Mouse (Mus musculus): ENCODE data around the gene Vmn2r102. TPM values are rescaled to one million over a fixed set of nuclear protein-coding genes. Genes with fewer than 3 reads are reported as not detected.

The Vmn2r102 gene
- not detected in 2 replicates for polyA plus RNA-seq (2015; fragmentation: Nextera tagmentation; extraction: Ambion mirVana)

DNA sequence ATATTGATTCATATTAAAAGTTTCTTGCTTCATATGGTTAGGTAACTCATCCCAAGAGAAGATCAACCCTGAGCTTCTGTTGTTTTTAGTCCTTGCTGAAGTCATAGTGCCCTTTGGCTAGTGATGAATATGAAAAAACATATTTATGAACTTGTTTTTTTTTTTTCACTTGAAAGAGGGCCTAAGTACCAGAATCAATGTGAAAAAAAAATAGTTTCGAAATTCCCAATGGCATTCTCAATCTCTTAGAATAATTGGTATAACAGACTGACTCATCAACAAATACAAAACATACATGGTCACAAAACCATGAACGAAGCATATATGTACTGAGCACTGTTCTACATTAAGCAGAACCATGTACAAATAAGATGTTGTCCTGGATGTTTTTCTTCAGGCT is at the start of gene Vmn2r102:
Gene Vmn2r102, plus strand, starts transcription at position 301 of the 400 bp plus-strand sequence.
- Histone ChIP-seq H3K27me3 (replicated peaks) (no peaks in the 10 kb centered on the region), H3K9ac (no peak within 1 kb of the TSS), H3K4me1 (no peaks in the 10 kb centered on the region), H3K4me2 (no peak within 1 kb of the TSS), H3K27ac (no peak within 1 kb of the TSS), H3K36me3 (replicated peaks) (no peaks in the 10 kb centered on the region), H3K9me3 (0 out of 2 replicates have a peak, but pooled peaks cover 2% of the 10 kb centered on the region), H3K4me3 (no peak within 1 kb of the TSS)
- WGBS, result 65% methylated on average over 2 of the region's 2 CpGs
- no peak for ATAC-seq (replicated peaks)

DNA sequence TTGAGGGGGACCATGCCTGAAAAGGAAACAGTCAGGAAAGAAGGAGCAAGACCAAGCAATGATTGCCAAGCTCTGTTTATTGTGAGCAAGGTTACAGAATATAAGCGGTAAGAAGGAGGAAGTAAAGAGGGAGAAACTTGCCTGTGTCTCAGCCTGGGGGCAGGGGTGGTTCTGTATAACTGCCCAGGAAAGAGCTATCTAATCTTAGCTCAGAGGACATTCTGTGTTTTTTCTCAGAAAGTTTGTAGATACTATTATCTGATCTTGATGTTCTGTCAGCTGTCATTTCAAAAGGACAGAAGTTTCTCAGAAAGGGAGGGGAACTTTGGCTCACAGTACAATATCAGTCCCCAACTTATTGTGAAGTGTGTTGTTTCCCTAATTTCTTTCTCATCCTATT is 30.8 kb upstream of the Vmn2r102 start:
- ATAC-seq (replicated peaks), result no peak
- no peak overlapping the region for H3K4me3 ChIP-seq
- no peaks in the 10 kb centered on the region for H3K4me1 ChIP-seq
- H3K4me2 ChIP-seq, result no peak overlapping the region
- H3K27ac ChIP-seq, result no peak overlapping the region
- WGBS, result 91% methylated on average over 1 of the region's 1 CpGs
- H3K9me3 ChIP-seq, result peaks cover 28% of the 10 kb centered on the region
- H3K36me3 ChIP-seq (replicated peaks), result no peaks in the 10 kb centered on the region
- no peak overlapping the region for H3K9ac ChIP-seq
- H3K27me3 ChIP-seq (replicated peaks), result no peaks in the 10 kb centered on the region

GRCm38 (mm10) chr17:19658447-19658846 is 1.7 kb upstream of the Vmn2r102 start:
- H3K4me1 ChIP-seq, result no peaks in the 10 kb centered on the region
- H3K36me3 ChIP-seq (replicated peaks), result no peaks in the 10 kb centered on the region
- no peaks in the 10 kb centered on the region for H3K27me3 ChIP-seq (replicated peaks)
- WGBS, result 56% methylated on average over 3 of the region's 3 CpGs
- no peak overlapping the region for H3K27ac ChIP-seq
- H3K4me3 ChIP-seq, result no peak overlapping the region
- H3K4me2 ChIP-seq, result no peak overlapping the region
- no peak overlapping the region for H3K9ac ChIP-seq
- ATAC-seq (replicated peaks), result no peak
- 0 out of 2 replicates have a peak, but pooled peaks cover 2% of the 10 kb centered on the region for H3K9me3 ChIP-seq

GRCm38 (mm10) chr17:19692062-19692461 is 31.9 kb downstream of the Vmn2r102 start:
- no peaks in the 10 kb centered on the region for H3K4me1 ChIP-seq
- H3K27me3 ChIP-seq (replicated peaks), result no peaks in the 10 kb centered on the region
- H3K9ac ChIP-seq, result no peak overlapping the region
- H3K9me3 ChIP-seq, result peaks cover 15% of the 10 kb centered on the region
- no peak overlapping the region for H3K27ac ChIP-seq
- no peak overlapping the region for H3K4me2 ChIP-seq
- no peak for ATAC-seq (replicated peaks)
- no peak overlapping the region for H3K4me3 ChIP-seq
- H3K36me3 ChIP-seq (replicated peaks), result no peaks in the 10 kb centered on the region

Other genes starting within 250 kb of the Vmn2r102 start
- not detected in 2 replicates for gene Vmn2r100, start 155.6 kb upstream of the Vmn2r102 start, polyA plus RNA-seq (2015; fragmentation: Nextera tagmentation; extraction: Ambion mirVana)
- not detected in 2 replicates for gene Vmn2r101, start 83.1 kb upstream of the Vmn2r102 start, polyA plus RNA-seq (2015; fragmentation: Nextera tagmentation; extraction: Ambion mirVana)
- not detected in 2 replicates for gene Vmn2r103, start 113.0 kb downstream of the Vmn2r102 start, polyA plus RNA-seq (2015; fragmentation: Nextera tagmentation; extraction: Ambion mirVana)

All from midbrain, embryonic 15.5 days (tissue).